Mouse (Mus musculus) cerebellum, adult 11-12 months (tissue): ENCODE results near the gene Npc2.

Source experiments
- DNase-seq: peaks from one replicate; pipeline ENCODE4 v3.0.0; 2022

The Npc2 gene

DNA sequence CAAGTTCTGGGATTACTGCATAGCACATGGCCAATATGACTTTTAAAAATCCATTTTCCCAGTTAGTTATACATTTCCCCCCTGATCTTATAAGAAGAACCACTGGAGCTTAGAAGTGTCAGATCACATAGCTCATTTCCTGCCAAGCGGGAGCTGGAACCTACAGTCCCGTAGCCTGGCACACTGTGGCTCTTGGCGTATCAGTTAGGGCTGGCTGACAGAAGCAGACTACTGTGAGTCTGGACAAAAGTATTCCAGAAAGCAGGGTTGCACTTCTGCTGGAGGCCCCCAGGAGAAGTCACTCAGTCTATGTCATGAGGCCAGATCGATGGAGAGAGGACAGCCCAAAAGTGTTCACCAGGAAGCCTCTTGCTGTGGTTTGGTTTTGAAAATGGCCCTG lies 46.6 kb downstream of the Npc2 start:
- DNase-seq, result no peak

DNA sequence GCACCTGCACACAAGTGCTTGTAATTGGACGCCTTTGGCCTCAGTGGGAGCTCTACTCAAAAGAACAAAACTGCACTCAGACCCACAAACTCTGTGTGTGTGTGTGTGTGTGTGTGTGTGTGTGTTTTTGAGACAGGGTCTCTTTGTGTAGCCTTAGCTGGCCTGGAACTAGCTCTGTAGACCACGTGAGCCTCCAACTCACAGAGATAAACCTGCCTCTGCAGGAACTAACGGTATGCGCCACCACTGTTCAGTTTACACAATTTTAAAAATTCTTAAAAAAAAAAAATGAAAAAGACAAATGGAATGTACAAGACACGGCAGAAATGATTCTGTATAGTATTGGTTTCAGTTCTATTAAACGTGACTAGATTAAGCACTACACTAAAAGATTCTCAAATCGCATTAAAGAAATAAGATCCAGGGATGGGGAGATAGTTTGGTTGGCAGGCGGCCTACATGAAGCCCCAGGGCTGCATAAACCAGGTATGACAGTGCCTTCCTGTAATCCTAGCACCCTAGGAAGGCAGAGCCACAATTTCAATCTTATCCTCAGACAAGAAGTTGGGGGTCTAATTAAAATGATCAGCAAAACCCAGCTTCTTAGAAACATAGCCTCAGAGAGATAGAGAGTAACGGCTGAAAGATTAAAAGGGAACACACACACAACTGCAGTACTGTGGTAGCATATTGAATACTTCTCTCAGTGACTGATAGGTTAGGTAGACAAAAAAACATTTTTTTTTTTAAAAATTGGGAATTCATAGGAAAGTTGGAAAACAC lies 54.3 kb downstream of the Npc2 start:
- no peak for DNase-seq

DNA sequence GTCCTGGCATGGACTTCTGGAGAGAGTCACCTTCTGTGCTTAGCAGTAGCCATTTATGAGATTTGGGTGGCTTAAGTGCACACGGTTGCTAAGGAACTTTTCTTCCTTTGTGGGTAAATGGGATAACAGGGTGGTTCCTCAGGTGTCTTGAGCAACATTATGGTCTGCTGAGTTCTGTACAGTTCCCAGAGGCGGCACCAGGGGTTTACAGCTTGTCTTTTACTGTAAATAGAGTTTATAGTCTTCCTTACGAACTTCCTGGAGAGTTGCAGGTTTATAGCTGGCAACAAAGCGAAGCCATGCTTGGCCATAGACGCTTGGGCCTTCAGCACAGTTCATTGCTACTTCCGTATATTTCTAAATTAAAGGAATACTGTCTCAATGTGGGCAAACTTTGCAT lies 58.4 kb downstream of the Npc2 start:
- no peak for DNase-seq

DNA sequence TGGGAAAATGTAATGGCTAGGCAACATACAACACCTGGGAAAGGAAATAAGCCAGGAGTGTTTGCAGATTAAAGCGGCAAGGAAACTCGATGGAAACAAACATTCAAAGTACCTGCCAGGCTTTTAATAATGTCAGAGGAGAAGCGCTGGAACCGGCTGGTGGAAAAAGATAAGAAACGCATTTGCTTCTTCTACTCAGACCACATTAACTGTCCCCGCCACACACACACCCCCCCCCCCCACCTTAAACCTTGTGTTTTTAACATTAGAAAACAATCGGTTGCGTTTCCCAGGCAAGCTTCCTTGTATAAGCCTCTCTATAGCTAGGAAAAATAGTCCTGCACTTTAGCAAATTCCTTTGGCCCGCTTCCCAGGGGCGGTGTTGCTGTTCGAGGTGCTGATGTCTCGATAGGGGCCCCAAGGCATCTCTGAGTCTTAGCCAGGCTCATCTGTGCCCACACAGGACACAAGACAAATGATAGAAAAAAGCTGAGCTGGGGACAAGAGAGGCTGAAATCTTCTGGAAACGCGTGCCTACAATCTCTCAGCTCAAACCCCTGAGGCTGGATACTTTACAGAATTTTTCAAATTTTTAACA lies 63.0 kb downstream of the Npc2 start:
- DNase-seq, result no peak

DNA sequence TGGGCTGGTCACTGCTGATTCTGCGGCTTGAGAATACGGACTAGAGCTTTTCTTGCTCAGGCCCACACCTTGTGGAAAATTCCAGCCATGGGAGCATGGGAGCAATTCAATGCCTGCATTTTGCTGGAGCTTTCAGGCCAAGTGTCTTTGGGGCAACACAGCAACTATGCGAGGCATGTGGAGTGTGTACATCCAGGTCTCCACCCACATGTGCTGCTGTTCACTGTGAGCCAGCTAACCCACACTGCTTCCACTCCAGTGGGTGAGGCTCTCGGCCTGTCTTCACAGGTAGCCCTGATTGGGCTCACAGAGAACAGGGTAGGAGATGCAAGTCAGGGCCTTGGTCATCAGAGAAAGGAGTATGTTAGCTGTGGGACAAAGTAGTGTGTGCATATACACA lies 65.1 kb downstream of the Npc2 start:
- DNase-seq, result no peak

DNA sequence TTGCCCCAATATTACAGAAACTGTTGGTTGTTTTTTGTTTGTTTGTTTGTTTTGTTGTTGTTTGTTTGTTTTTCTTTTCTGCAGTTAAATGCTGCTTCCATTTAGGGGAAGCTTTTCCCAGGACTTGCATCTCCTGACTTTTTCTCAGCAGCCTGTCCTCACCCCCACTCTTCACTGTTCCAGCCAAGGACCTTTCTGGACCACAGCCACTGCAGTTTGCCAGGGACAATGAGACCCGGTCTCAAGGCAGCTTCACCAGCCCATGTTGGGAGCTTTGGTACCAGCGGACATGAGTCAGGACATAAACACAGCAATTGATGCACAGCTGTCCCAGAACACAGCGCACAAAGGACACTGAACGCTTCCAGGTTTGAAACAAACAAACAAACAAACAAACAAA lies 66.1 kb downstream of the Npc2 start:
- DNase-seq, result no peak
